Mouse (Mus musculus): ENCODE measurements around the gene Akap7. TPM values are rescaled to one million over a fixed set of nuclear protein-coding genes. Genes with fewer than 3 reads are reported as not detected.
"Not testable (repeated sequence)": the region's sequence is repeated elsewhere in the genome, so short reads cannot be mapped to it uniquely, and the experiment has no call there.

The Akap7 gene
- total and polyA plus RNA-seq, 2 experiments from 2014 or later = 70.5 to 81.3 TPM

DNA sequence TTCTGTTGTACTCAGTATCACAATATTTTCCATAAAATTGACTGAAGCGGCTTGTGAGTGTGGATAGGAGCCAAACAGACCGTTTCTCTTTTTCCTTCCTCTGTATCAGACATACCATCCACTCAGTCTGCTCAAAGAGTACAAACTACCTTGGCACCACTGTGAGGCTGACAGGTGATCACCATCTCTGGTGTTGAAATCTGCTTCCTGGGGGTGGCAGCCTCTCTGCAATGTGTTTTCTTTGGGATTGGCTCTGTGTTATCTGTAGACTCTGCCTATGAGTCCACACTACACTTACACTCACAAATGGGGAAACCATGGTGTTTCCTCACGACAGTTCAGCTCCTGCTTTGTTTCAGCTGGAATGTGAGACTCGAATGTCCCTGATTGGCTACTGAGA, 128.6 kb downstream of the Akap7 start:
- Histone ChIP-seq H3K27ac (ENCODE audit: low read depth, low read length) (no peak overlapping the region), H3K27me3 (ENCODE audit: insufficient read depth, low read length) (no peaks in the 10 kb centered on the region), H3K4me3 (ENCODE audit: low read depth, low read length) (no peak overlapping the region), H3K4me2 (ENCODE audit: low read depth, low read length, poor library complexity, severe bottlenecking) (no peak overlapping the region), H3K9me3 (ENCODE audit: low read length) (no peaks in the 10 kb centered on the region), H3K9ac (replicated peaks; ENCODE audit: low read length, poor library complexity, severe bottlenecking) (no peak overlapping the region), H3K36me3 (ENCODE audit: insufficient read depth, low read length) (no peaks in the 10 kb centered on the region), H3K4me1 (ENCODE audit: insufficient read depth, low read length) (no peaks in the 10 kb centered on the region)
- DNase-seq (ENCODE audit: low spot score) (no peak), ATAC-seq (ENCODE audit: low FRiP score) (no peak)
- no peak for TF ChIP-seq CTCF (IDR thresholded peaks at IDR 0.05)
- 74% methylated on average over 4 of the region's 4 CpGs for WGBS

- 94% methylated on average over 5 of the region's 5 CpGs for WGBS
- H3K4me3 ChIP-seq (ENCODE audit: low read depth, low read length) = no peak overlapping the region
Measured at GRCm38 (mm10) chr10:25177270-25177669, 130.4 kb downstream of the Akap7 start.

GRCm38 (mm10) chr10:25174872-25175271, 132.8 kb downstream of the Akap7 start:
- Histone ChIP-seq H3K4me2 (ENCODE audit: low read depth, low read length, poor library complexity, severe bottlenecking) (no peak overlapping the region), H3K4me3 (ENCODE audit: low read depth, low read length) (no peak overlapping the region), H3K4me1 (ENCODE audit: insufficient read depth, low read length) (no peaks in the 10 kb centered on the region), H3K9ac (replicated peaks; ENCODE audit: low read length, poor library complexity, severe bottlenecking) (no peak overlapping the region), H3K36me3 (ENCODE audit: insufficient read depth, low read length) (no peaks in the 10 kb centered on the region), H3K9me3 (ENCODE audit: low read length) (no peaks in the 10 kb centered on the region), H3K27ac (ENCODE audit: low read depth, low read length) (no peak overlapping the region), H3K27me3 (ENCODE audit: insufficient read depth, low read length) (no peaks in the 10 kb centered on the region)
- no peak for TF ChIP-seq CTCF (IDR thresholded peaks at IDR 0.05)
- DNase-seq (ENCODE audit: low spot score) = no peak
- no peak for ATAC-seq (ENCODE audit: low FRiP score)
- WGBS = 84% methylated on average over 2 of the region's 2 CpGs

More at GRCm38 (mm10) chr10:25177270-25177669, 130.4 kb downstream of the Akap7 start:
- Histone ChIP-seq H3K4me2 (ENCODE audit: low read depth, low read length, poor library complexity, severe bottlenecking) (no peak overlapping the region), H3K36me3 (ENCODE audit: insufficient read depth, low read length) (no peaks in the 10 kb centered on the region), H3K9me3 (ENCODE audit: low read length) (no peaks in the 10 kb centered on the region), H3K27ac (ENCODE audit: low read depth, low read length) (no peak overlapping the region), H3K4me1 (ENCODE audit: insufficient read depth, low read length) (no peaks in the 10 kb centered on the region), H3K27me3 (ENCODE audit: insufficient read depth, low read length) (no peaks in the 10 kb centered on the region), H3K9ac (replicated peaks; ENCODE audit: low read length, poor library complexity, severe bottlenecking) (no peak overlapping the region)
- DNase-seq (ENCODE audit: low spot score) (no peak), ATAC-seq (ENCODE audit: low FRiP score) (no peak)
- no peak for TF ChIP-seq CTCF (IDR thresholded peaks at IDR 0.05)

- WGBS = 82% methylated on average over 6 of the region's 6 CpGs
- no peak for TF ChIP-seq CTCF (IDR thresholded peaks at IDR 0.05)
- Histone ChIP-seq H3K27ac (ENCODE audit: low read depth, low read length) (no peak overlapping the region), H3K9ac (replicated peaks; ENCODE audit: low read length, poor library complexity, severe bottlenecking) (no peak overlapping the region), H3K4me3 (ENCODE audit: low read depth, low read length) (no peak overlapping the region), H3K27me3 (ENCODE audit: insufficient read depth, low read length) (no peaks in the 10 kb centered on the region), H3K36me3 (ENCODE audit: insufficient read depth, low read length) (no peaks in the 10 kb centered on the region), H3K9me3 (ENCODE audit: low read length) (no peaks in the 10 kb centered on the region), H3K4me2 (ENCODE audit: low read depth, low read length, poor library complexity, severe bottlenecking) (no peak overlapping the region), H3K4me1 (ENCODE audit: insufficient read depth, low read length) (no peaks in the 10 kb centered on the region)
- ATAC-seq (ENCODE audit: low FRiP score) (no peak), DNase-seq (ENCODE audit: low spot score) (no peak)
Measured at GRCm38 (mm10) chr10:25167365-25168194, 140.1 kb downstream of the Akap7 start.

- not testable (repeated sequence) for H3K36me3 ChIP-seq (ENCODE audit: insufficient read depth, low read length)
- WGBS = 24% methylated on average over 3 of the region's 3 CpGs
Measured at GRCm38 (mm10) chr10:25163510-25163909, 144.2 kb downstream of the Akap7 start.

DNA sequence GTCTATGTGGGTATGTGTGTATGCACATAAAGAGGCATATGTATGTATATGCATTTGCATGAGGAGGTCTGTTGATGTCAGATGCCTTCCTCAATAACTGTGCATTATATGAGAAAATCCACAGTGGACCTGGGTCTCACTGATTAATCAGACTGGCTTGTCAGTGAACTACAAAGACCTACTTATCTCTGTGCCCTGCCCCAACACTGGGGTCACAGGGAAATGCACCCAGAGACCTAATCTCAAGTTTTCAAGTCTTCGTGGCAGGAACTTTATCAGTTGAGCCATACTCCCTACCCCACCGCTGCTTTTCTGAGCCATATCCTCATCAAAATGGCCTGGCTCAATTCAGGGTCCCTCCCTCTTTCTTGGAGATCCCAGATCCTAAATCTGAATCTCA, 146.0 kb downstream of the Akap7 start:
- no peak for ATAC-seq (ENCODE audit: low FRiP score)
- 92% methylated on average over 2 of the region's 2 CpGs for WGBS

More at GRCm38 (mm10) chr10:25163510-25163909, 144.2 kb downstream of the Akap7 start:
- not testable (repeated sequence) for H3K4me3 ChIP-seq (ENCODE audit: low read depth, low read length); H3K27ac ChIP-seq (ENCODE audit: low read depth, low read length); H3K4me2 ChIP-seq (ENCODE audit: low read depth, low read length, poor library complexity, severe bottlenecking); H3K4me1 ChIP-seq (ENCODE audit: insufficient read depth, low read length); H3K9me3 ChIP-seq (ENCODE audit: low read length); H3K9ac ChIP-seq (replicated peaks; ENCODE audit: low read length, poor library complexity, severe bottlenecking); H3K27me3 ChIP-seq (ENCODE audit: insufficient read depth, low read length); DNase-seq (ENCODE audit: low spot score); ATAC-seq (ENCODE audit: low FRiP score)

More for the DNA sequence above, 146.0 kb downstream of the Akap7 start:
- no peak overlapping the region for H3K9ac ChIP-seq (replicated peaks; ENCODE audit: low read length, poor library complexity, severe bottlenecking)
- no peak overlapping the region for H3K4me3 ChIP-seq (ENCODE audit: low read depth, low read length)
- no peak for DNase-seq (ENCODE audit: low spot score)
- no peak for TF ChIP-seq CTCF (IDR thresholded peaks at IDR 0.05)
- no peaks in the 10 kb centered on the region for H3K36me3 ChIP-seq (ENCODE audit: insufficient read depth, low read length)
- H3K27ac ChIP-seq (ENCODE audit: low read depth, low read length) = no peak overlapping the region
- H3K9me3 ChIP-seq (ENCODE audit: low read length) = no peaks in the 10 kb centered on the region
- no peak overlapping the region for H3K4me2 ChIP-seq (ENCODE audit: low read depth, low read length, poor library complexity, severe bottlenecking)
- H3K27me3 ChIP-seq (ENCODE audit: insufficient read depth, low read length) = no peaks in the 10 kb centered on the region
- no peaks in the 10 kb centered on the region for H3K4me1 ChIP-seq (ENCODE audit: insufficient read depth, low read length)
